Mouse (Mus musculus) spleen, adult 2 months (tissue): ENCODE measurements around the gene Ptp4a2. TPM values are rescaled to one million over a fixed set of nuclear protein-coding genes. Genes with fewer than 3 reads are reported as not detected.
"Not testable (repeated sequence)": the region's sequence is repeated elsewhere in the genome, so short reads cannot be mapped to it uniquely, and the experiment has no call there.

ENCODE experiments used
- DNase-seq, 2 experiments: peaks; one replicate each; pipeline versions ENCODE4 v3.0.0 to v3.0.0-alpha.2; 2012 to 2021; ENCODE audit warnings: low spot score in 2 of 2, low read depth in 1 of 2
- H3K27ac ChIP-seq: fragments of 200-500 bp; 2 replicates; pipeline ENCODE4 v1.5.1; 2012; ENCODE audit warnings: low read length, inconsistent platforms; ENCODE audit not compliant: insufficient read depth
- H3K27me3 ChIP-seq: fragments of 200-500 bp; 2 replicates; pipeline ENCODE4 v1.6.1; 2012; ENCODE audit warnings: mild to moderate bottlenecking, moderate library complexity, low read length, inconsistent platforms; ENCODE audit not compliant: control insufficient read depth, insufficient read depth
- H3K36me3 ChIP-seq: fragments of 200-500 bp; 2 replicates; pipeline ENCODE4 v1.6.1; 2012; ENCODE audit warnings: mild to moderate bottlenecking, low read length, inconsistent platforms; ENCODE audit not compliant: control insufficient read depth, insufficient read depth
- H3K4me1 ChIP-seq: fragments of 200-500 bp; 2 replicates; pipeline ENCODE4 v1.6.1; 2011; ENCODE audit warnings: inconsistent platforms; ENCODE audit not compliant: control insufficient read depth, insufficient read depth, insufficient read length
- H3K4me3 ChIP-seq: fragments of 200-500 bp; 2 replicates; pipeline ENCODE4 v1.5.1; 2011; ENCODE audit warnings: mild to moderate bottlenecking, inconsistent platforms; ENCODE audit not compliant: insufficient read depth, insufficient read length; ENCODE audit errors: extremely low read depth
- CTCF ChIP-seq: fragments of 200-500 bp; IDR thresholded peaks from 2 replicates; pipeline ENCODE4 v1.5.1; 2011; ENCODE audit warnings: mild to moderate bottlenecking, inconsistent platforms; ENCODE audit not compliant: insufficient read depth, insufficient read length, insufficient replicate concordance; ENCODE audit errors: extremely low read depth
- POLR2A ChIP-seq: fragments of 200-500 bp; IDR thresholded peaks from 2 replicates; pipeline ENCODE4 v1.6.1; 2011; ENCODE audit warnings: low read depth, low read length, inconsistent platforms
- WGBS: fragments of 180-500 bp; shearing (Covaris S2); methylation state at CpG from one replicate; pipeline ENCODE4 v1.1.7; 2018; 5-methylcytosine and 5-hydroxymethylcytosine counted together
- polyA plus RNA-seq: library from polyadenylated mRNA; depleted of rRNA; stranded (reverse); fragments of >200 nt; gene quantifications from 2 replicates; pipeline ENCODE4 v1.2.3, GENCODE M21; 2012; rRNA removed

Gene Ptp4a2
- 47.6 and 51.1 TPM in 2 replicates for polyA plus RNA-seq

DNA sequence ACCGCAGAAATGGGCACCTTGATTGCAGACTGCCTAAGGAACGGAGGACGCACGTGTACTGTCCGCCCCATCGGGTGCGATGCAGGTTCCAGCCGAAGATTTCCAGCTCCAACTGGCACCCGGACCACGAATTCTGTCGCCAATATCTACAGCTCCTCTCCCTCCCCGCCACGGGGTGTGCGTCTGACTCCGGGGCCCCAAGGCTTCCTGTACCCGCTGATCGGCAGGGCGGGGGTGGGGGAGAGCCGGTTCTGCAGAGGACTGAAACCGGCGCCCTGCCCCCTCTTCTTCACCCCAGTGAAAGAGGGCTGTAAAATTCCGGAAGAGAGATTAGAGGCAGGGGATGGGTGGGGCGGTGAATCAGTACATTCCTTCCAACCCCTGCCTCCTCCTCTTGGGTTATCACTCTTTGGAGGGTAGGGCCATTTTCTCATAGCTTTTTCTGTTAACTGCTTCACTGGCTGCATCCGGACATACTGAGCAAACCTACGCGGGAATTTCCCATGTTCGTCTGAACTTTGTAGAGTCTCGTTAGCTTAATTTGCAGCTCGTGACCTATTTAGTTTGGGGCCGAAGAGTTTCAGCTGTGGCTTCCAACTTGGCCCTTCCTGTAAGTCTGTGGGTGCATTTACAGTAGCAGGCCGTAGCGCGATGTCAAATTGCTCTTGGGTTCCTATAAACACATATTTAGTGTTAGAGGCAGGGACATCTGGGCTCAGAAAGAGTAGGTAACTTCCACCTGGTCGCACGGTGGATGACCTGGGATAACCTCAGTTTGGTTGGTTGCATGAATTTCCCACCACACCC lies at the start of gene Ptp4a2:
TSS of gene Ptp4a2 (plus strand) at position 422 of the 807 bp plus-strand sequence.
- no peaks in the 10 kb centered on the region; the same call in 1 of the 2 replicates for H3K36me3 ChIP-seq
- peak within 1 kb of the TSS; percentile 88 for H3K4me3 ChIP-seq
- WGBS, result under 1% methylated on average over 35 of the region's 35 CpGs
- DNase-seq, result peak; percentile 82 to 94
- peaks cover 13% of the 10 kb centered on the region for H3K4me1 ChIP-seq
- H3K27me3 ChIP-seq, result no peaks in the 10 kb centered on the region
- peak within 1 kb of the TSS; percentile 99 for H3K27ac ChIP-seq
- TF ChIP-seq CTCF (no peak), POLR2A (peak; percentile 94)

GRCm38 (mm10) chr4:129761606-129762005 lies 49.4 kb upstream of the Ptp4a2 start:
- WGBS, result 9% methylated on average over 12 of the region's 12 CpGs
- Histone ChIP-seq H3K36me3 (no peaks in the 10 kb centered on the region), H3K27me3 (no peaks in the 10 kb centered on the region), H3K4me1 (no peaks in the 10 kb centered on the region), H3K4me3 (no peak overlapping the region), H3K27ac (peak overlapping the region; percentile 19; the same call in 1 of the 2 replicates)
- TF ChIP-seq CTCF (no peak), POLR2A (no peak)
- DNase-seq, result peak; percentile 54 to 72

GRCm38 (mm10) chr4:129762496-129762895 lies 48.5 kb upstream of the Ptp4a2 start:
- not testable (repeated sequence) for H3K4me1 ChIP-seq, DNase-seq, H3K36me3 ChIP-seq, H3K27ac ChIP-seq, H3K27me3 ChIP-seq, H3K4me3 ChIP-seq
- 69% methylated on average over 1 of the region's 1 CpGs for WGBS

DNA sequence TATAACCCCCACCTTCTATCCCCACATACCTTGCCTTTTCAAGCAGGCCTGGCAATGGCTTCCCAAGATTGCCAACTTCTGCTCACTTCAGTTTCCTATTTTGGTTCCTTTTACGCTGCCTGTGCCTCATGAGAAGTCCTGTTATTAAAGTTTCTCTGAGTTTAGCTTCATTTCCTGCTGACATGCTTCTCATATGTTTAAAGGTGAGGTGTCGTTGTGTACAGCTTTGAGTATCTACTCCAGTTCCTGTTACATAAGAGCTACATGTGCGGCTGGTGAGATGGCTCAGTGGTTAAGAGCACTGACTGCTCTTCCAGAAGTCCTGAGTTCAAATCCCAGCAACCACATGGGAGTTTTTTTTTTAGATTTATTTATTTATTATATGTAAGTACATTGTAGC lies 45.7 kb upstream of the Ptp4a2 start:
- TF ChIP-seq POLR2A, result no peak
- H3K36me3 ChIP-seq, result no peaks in the 10 kb centered on the region
- no peak overlapping the region for H3K4me3 ChIP-seq
- no peak for DNase-seq
- no peak overlapping the region for H3K27ac ChIP-seq
- H3K4me1 ChIP-seq, result peaks cover 3% of the 10 kb centered on the region; the same call in 1 of the 2 replicates
- H3K27me3 ChIP-seq, result no peaks in the 10 kb centered on the region
- WGBS, result 47% methylated on average over 3 of the region's 3 CpGs

DNA sequence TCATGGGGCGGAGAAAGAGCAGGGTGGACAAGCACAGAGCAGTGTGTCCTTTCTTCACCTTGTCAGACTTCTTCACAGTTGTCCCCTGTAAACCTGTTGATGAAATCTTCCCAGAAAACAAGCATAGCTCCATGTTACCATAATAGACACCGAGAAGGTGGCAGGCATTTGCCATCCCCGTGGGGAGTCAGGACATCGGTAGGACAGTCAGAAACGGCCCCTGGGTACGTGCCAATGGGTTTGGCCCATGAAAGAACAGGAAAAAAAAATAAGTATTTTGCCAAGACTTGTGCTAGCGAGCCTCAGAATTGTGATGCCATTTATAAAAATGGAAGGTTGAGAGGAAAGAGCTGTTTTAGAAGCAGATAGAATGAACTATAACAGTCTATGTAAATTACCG lies 43.2 kb upstream of the Ptp4a2 start:
- Histone ChIP-seq H3K36me3 (no peaks in the 10 kb centered on the region), H3K4me1 (peaks cover 13% of the 10 kb centered on the region; the same call in 1 of the 2 replicates), H3K4me3 (no peak overlapping the region), H3K27me3 (no peaks in the 10 kb centered on the region), H3K27ac (no peak overlapping the region)
- WGBS, result 79% methylated on average over 8 of the region's 8 CpGs
- no peak for DNase-seq
- no peak for TF ChIP-seq POLR2A
- TF ChIP-seq CTCF, result no peak

DNA sequence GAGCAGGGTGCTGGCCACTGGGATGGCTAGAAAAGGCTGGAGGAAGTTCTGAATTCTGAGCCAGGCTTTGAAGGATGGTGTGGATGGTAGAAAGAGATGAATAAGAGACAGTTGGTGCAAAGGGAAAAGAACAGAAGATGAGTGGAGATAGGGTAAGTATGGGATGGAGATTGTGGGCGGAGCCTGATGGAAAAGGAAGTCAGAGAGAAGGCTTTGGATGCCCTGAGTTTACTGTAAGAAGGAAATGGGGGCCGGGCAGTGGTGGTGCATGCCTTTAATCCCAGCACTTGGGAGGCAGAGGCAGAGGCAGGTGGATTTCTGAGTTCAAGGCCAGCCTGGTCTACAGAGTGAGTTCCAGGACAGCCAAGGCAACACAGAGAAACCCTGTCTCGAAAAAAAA lies 42.3 kb upstream of the Ptp4a2 start:
- 58% methylated on average over 3 of the region's 3 CpGs for WGBS
- not testable (repeated sequence) for H3K27ac ChIP-seq, H3K36me3 ChIP-seq, H3K4me3 ChIP-seq, H3K27me3 ChIP-seq, DNase-seq
- H3K4me1 ChIP-seq, result peaks cover 13% of the 10 kb centered on the region; the same call in 1 of the 2 replicates

GRCm38 (mm10) chr4:129770600-129770999 lies 40.4 kb upstream of the Ptp4a2 start:
- Histone ChIP-seq H3K27ac (no peak overlapping the region), H3K36me3 (no peaks in the 10 kb centered on the region), H3K4me3 (no peak overlapping the region), H3K27me3 (no peaks in the 10 kb centered on the region), H3K4me1 (peaks cover 13% of the 10 kb centered on the region; the same call in 1 of the 2 replicates)
- no peak for DNase-seq
- WGBS, result 17% methylated on average over 6 of the region's 6 CpGs
- TF ChIP-seq POLR2A (no peak), CTCF (no peak)
